Mouse (Mus musculus): Measurements from ENCODE around the gene Nectin1. TPM values are rescaled to one million over a fixed set of nuclear protein-coding genes. Genes with fewer than 3 reads are reported as not detected.

Gene Nectin1
- 8.2 and 10.2 TPM in 2 replicates for polyA plus RNA-seq (2015; fragmentation: Nextera tagmentation; extraction: Ambion mirVana)

DNA sequence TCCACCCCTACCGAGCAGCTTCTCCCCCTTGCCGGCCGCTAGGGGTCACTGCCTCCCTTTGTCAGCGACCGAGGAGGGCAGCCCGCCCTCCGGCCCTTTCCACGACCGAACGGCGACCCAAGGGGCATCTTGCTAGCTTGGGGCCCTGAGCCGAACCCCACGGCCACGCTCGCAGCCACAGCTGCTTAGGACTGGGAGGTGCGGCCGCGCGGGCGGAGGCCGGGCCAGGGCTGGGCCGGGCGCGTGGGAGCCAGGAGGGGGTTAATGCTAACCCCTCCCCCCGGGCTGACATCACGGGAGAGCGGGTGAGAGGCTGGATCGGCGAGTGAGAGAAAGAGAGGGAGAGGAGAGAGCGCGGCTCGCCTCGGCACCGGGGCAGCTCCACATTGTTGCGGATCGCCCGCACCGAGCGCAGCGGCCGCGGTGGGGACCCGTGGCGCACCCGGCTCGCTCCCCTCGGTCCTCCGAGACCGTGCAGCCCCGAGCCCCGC, at the start of gene Nectin1:
TSS of gene Nectin1 (plus strand) at position 338 of the 491 bp plus-strand sequence.
- Histone ChIP-seq H3K4me3 (ENCODE audit: low read depth, low read length) (peak within 1 kb of the TSS; percentile 82), H3K4me1 (ENCODE audit: insufficient read depth, low read depth, low read length) (peaks cover 8% of the 10 kb centered on the region; the same call in 1 of the 2 replicates), H3K36me3 (ENCODE audit: insufficient read depth, low read length) (no peaks in the 10 kb centered on the region), H3K27me3 (replicated peaks; ENCODE audit: insufficient read depth, low read length) (no peaks in the 10 kb centered on the region), H3K9me3 (ENCODE audit: low read length) (no peaks in the 10 kb centered on the region), H3K4me2 (replicated peaks; ENCODE audit: low read depth, low read length) (peak within 1 kb of the TSS; percentile 98), H3K9ac (replicated peaks; ENCODE audit: low read depth) (peak within 1 kb of the TSS; percentile 56), H3K27ac (ENCODE audit: low read length) (peak within 1 kb of the TSS; percentile 92)
- WGBS, result 0% methylated on average over 38 of the region's 51 CpGs
- ATAC-seq (peak; percentile 88), DNase-seq (ENCODE audit: low spot score) (peak; percentile 94)
- TF ChIP-seq EP300 (IDR thresholded peaks at IDR 0.05) (no peak), CTCF (IDR thresholded peaks at IDR 0.05) (peak; percentile 94)

DNA sequence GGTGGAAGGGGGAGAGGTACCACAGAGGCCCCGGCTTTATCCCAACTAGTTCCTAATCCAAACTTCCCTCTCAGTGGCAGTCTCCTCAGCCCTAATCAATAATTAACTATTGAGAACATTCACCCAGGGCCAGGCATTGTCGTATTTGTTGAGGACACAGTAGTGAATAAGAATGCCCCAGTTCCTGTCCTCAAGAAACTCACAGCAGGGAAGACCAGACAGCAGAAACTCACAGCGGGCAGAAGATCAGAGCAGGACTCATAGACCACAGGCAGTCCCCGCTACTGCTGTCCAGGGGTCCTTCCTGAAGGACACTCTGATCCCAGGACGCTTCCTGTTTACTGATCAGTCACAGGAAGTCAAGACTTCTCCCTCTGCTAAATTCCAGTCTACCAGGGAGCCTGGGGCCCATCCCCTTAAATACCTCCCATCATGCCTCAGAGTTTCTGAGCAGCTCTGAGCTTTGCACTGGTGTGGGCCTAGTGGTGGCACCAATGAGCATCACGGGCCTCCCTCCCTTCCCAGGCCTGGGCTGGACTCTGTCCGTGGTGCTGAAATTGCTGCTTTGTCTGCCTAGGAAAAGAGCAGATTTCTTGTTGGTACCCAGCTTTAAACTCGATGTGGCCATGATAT, 45.6 kb upstream of the Nectin1 start:
- DNase-seq (ENCODE audit: low spot score) (peak; percentile 87), ATAC-seq (peak; percentile 84)
- Histone ChIP-seq H3K9ac (replicated peaks; ENCODE audit: low read depth) (no peak overlapping the region), H3K9me3 (ENCODE audit: low read length) (no peaks in the 10 kb centered on the region), H3K27ac (ENCODE audit: low read length) (no peak overlapping the region), H3K36me3 (ENCODE audit: insufficient read depth, low read length) (no peaks in the 10 kb centered on the region), H3K4me2 (replicated peaks; ENCODE audit: low read depth, low read length) (no peak overlapping the region), H3K4me1 (ENCODE audit: insufficient read depth, low read depth, low read length) (no peaks in the 10 kb centered on the region), H3K27me3 (replicated peaks; ENCODE audit: insufficient read depth, low read length) (no peaks in the 10 kb centered on the region), H3K4me3 (ENCODE audit: low read depth, low read length) (no peak overlapping the region)
- TF ChIP-seq CTCF (IDR thresholded peaks at IDR 0.05) (peak; percentile 60), EP300 (IDR thresholded peaks at IDR 0.05) (peak; percentile 78)
- 6% methylated on average over 8 of the region's 8 CpGs for WGBS

GRCm38 (mm10) chr9:43698841-43699240, 44.9 kb upstream of the Nectin1 start:
- Histone ChIP-seq H3K27ac (ENCODE audit: low read length) (no peak overlapping the region), H3K4me3 (ENCODE audit: low read depth, low read length) (no peak overlapping the region), H3K36me3 (ENCODE audit: insufficient read depth, low read length) (no peaks in the 10 kb centered on the region), H3K4me2 (replicated peaks; ENCODE audit: low read depth, low read length) (no peak overlapping the region), H3K4me1 (ENCODE audit: insufficient read depth, low read depth, low read length) (no peaks in the 10 kb centered on the region), H3K9me3 (ENCODE audit: low read length) (no peaks in the 10 kb centered on the region), H3K9ac (replicated peaks; ENCODE audit: low read depth) (no peak overlapping the region), H3K27me3 (replicated peaks; ENCODE audit: insufficient read depth, low read length) (no peaks in the 10 kb centered on the region)
- TF ChIP-seq CTCF (IDR thresholded peaks at IDR 0.05) (no peak), EP300 (IDR thresholded peaks at IDR 0.05) (no peak)
- DNase-seq (ENCODE audit: low spot score), result no peak
- whole genome bisulfite sequencing, result 82% methylated on average over 10 of the region's 10 CpGs
- no peak for ATAC-seq

- H3K27me3 ChIP-seq (replicated peaks; ENCODE audit: insufficient read depth, low read length), result no peaks in the 10 kb centered on the region
- DNase-seq (ENCODE audit: low spot score) (no peak), ATAC-seq (no peak)
- H3K36me3 ChIP-seq (ENCODE audit: insufficient read depth, low read length), result no peaks in the 10 kb centered on the region
- H3K27ac ChIP-seq (ENCODE audit: low read length), result no peak overlapping the region
- WGBS, result 48% methylated on average over 11 of the region's 11 CpGs
- H3K9ac ChIP-seq (replicated peaks; ENCODE audit: low read depth), result no peak overlapping the region
- no peak overlapping the region for H3K4me2 ChIP-seq (replicated peaks; ENCODE audit: low read depth, low read length)
- H3K4me3 ChIP-seq (ENCODE audit: low read depth, low read length), result no peak overlapping the region
- no peaks in the 10 kb centered on the region for H3K4me1 ChIP-seq (ENCODE audit: insufficient read depth, low read depth, low read length)
- no peaks in the 10 kb centered on the region for H3K9me3 ChIP-seq (ENCODE audit: low read length)
- TF ChIP-seq EP300 (IDR thresholded peaks at IDR 0.05) (no peak), CTCF (IDR thresholded peaks at IDR 0.05) (no peak)
Observed at GRCm38 (mm10) chr9:43699417-43700225, 44.2 kb upstream of the Nectin1 start.

DNA sequence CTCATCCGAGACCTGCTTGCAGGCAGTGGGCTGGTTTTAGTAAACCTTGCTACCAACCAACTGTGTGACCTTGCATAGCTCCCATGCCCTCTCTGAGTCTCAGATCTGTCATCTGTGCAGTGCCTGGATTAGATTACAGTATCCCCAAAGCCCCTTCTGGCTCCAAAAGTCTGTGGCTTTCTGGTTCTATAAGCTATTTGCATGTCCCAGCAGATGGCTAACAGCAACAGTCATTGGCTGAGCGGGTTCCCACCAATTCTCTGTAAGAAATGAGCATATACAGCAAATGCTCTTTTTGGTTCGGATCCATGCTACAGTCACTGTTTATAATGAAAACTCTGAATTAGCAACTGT, 43.6 kb upstream of the Nectin1 start:
- H3K4me3 ChIP-seq (ENCODE audit: low read depth, low read length), result no peak overlapping the region
- DNase-seq (ENCODE audit: low spot score) (no peak), ATAC-seq (no peak)
- no peak overlapping the region for H3K9ac ChIP-seq (replicated peaks; ENCODE audit: low read depth)
- H3K4me1 ChIP-seq (ENCODE audit: insufficient read depth, low read depth, low read length), result no peaks in the 10 kb centered on the region
- 76% methylated on average over 3 of the region's 3 CpGs for WGBS
- no peaks in the 10 kb centered on the region for H3K9me3 ChIP-seq (ENCODE audit: low read length)
- no peak overlapping the region for H3K27ac ChIP-seq (ENCODE audit: low read length)
- H3K27me3 ChIP-seq (replicated peaks; ENCODE audit: insufficient read depth, low read length), result no peaks in the 10 kb centered on the region
- no peak overlapping the region for H3K4me2 ChIP-seq (replicated peaks; ENCODE audit: low read depth, low read length)
- H3K36me3 ChIP-seq (ENCODE audit: insufficient read depth, low read length), result no peaks in the 10 kb centered on the region
- TF ChIP-seq EP300 (IDR thresholded peaks at IDR 0.05) (no peak), CTCF (IDR thresholded peaks at IDR 0.05) (no peak)

- H3K4me2 ChIP-seq (replicated peaks; ENCODE audit: low read depth, low read length), result no peak overlapping the region
- TF ChIP-seq EP300 (IDR thresholded peaks at IDR 0.05) (no peak), CTCF (IDR thresholded peaks at IDR 0.05) (no peak)
- H3K4me1 ChIP-seq (ENCODE audit: insufficient read depth, low read depth, low read length), result no peaks in the 10 kb centered on the region
- H3K27me3 ChIP-seq (replicated peaks; ENCODE audit: insufficient read depth, low read length), result no peaks in the 10 kb centered on the region
- no peak overlapping the region for H3K27ac ChIP-seq (ENCODE audit: low read length)
- no peak overlapping the region for H3K4me3 ChIP-seq (ENCODE audit: low read depth, low read length)
- ATAC-seq, result no peak
- H3K9me3 ChIP-seq (ENCODE audit: low read length), result no peaks in the 10 kb centered on the region
- no peaks in the 10 kb centered on the region for H3K36me3 ChIP-seq (ENCODE audit: insufficient read depth, low read length)
- DNase-seq (ENCODE audit: low spot score), result no peak
- H3K9ac ChIP-seq (replicated peaks; ENCODE audit: low read depth), result no peak overlapping the region
Observed at GRCm38 (mm10) chr9:43701748-43702147, 42.0 kb upstream of the Nectin1 start.
